In the genomic region with DNA sequence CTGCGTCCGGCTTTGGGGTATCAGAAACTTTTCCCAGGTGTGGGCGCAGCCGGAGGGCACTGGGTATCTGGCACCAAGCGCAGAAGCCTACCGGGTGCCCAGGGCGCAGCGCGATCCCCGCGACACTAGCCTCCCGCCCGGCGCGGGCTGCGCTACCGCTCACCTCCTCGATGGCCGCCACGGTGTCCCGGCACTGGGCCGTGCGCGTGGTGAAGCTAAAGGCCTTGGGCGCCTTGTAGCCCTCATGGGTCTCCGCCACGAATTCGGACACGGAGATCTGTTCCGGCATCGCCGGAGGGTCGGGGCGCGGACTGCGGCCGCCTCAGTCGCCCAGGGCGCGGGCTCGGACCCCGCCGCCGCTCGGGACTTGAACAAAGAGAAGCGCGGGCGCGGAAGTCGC, we compare ENCODE assay signal across 8 mouse cellular contexts.
DNase-seq lines count a peak whose midpoint lies in the region; ATAC-seq and TF ChIP-seq lines count a peak whose summit lies in the region.
"Not testable (repeated sequence)": the region's sequence is repeated elsewhere in the genome, so short reads cannot be mapped to it uniquely, and the experiment has no call there.

No protein-coding gene starts in this region.

- ATAC-seq in embryonic facial prominence, embryonic 13.5 days (ENCODE audit: insufficient number of reproducible peaks, insufficient read depth, low FRiP score, low TSS enrichment, low read depth): not testable (repeated sequence)
- peak; percentile 57; the same call in 1 of the 2 replicates for ATAC-seq in hindbrain, embryonic 13.5 days (ENCODE audit: low FRiP score)
- peak; percentile 73 for ATAC-seq in lung, embryonic 14.5 days (ENCODE audit: insufficient read depth)
- ATAC-seq in neural tube, embryonic 12.5 days (ENCODE audit: low FRiP score, low read depth): peak; percentile 56; the same call in 1 of the 2 replicates

- intact Hi-C loops in heart, adult 2 months (cut with DNase I): not testable (repeated sequence)

- H3K9ac ChIP-seq in embryonic facial prominence, embryonic 13.5 days: peak overlapping the region; percentile 72
- H3K9ac ChIP-seq in heart, adult 2 months (ENCODE audit: low read depth, low read length): not testable (repeated sequence)
- H3K9ac ChIP-seq in hindbrain, embryonic 13.5 days: peak overlapping the region; percentile 69
- H3K9ac ChIP-seq in lung, embryonic 14.5 days: peak overlapping the region; percentile 56
- peak overlapping the region; percentile 57 for H3K9ac ChIP-seq in neural tube, embryonic 12.5 days

- not testable (repeated sequence) for H3K79me2 ChIP-seq in heart, adult 2 months (replicated peaks; ENCODE audit: control insufficient read depth, insufficient read depth, low read length)

- not testable (repeated sequence) for H3K27ac ChIP-seq in embryonic facial prominence, embryonic 13.5 days; heart, adult 2 months; layer of hippocampus, adult 2 months; lung, embryonic 14.5 days (ENCODE audit: low read depth); neural tube, embryonic 12.5 days
- 0 out of 2 replicates have a peak overlapping the region, but pooled peaks have one; percentile 23 for H3K27ac ChIP-seq in hindbrain, embryonic 13.5 days

- peak overlapping the region; percentile 57 for H3K4me2 ChIP-seq in embryonic facial prominence, embryonic 13.5 days
- peak overlapping the region; percentile 51 for H3K4me2 ChIP-seq in hindbrain, embryonic 13.5 days
- H3K4me2 ChIP-seq in lung, embryonic 14.5 days: peak overlapping the region; percentile 47
- peak overlapping the region; percentile 54 for H3K4me2 ChIP-seq in neural tube, embryonic 12.5 days (replicated peaks)

- DNase-seq in R1 (ENCODE audit: low read depth, low spot score): peak; percentile 6
- peak; percentile 2 to 13 for DNase-seq in heart, adult 2 months
- not testable (repeated sequence) for DNase-seq in layer of hippocampus, adult 2 months (ENCODE audit: low spot score in 2 of 2)
- DNase-seq in lung, embryonic 14.5 days: peak; percentile 9
- peak; percentile 2 for DNase-seq in thymus, postnatal 14 days

- H3K9me3 ChIP-seq in embryonic facial prominence, embryonic 13.5 days; hindbrain, embryonic 13.5 days; lung, embryonic 14.5 days (ENCODE audit: low read depth, low read length); neural tube, embryonic 12.5 days: not testable (repeated sequence)

- peak overlapping the region; percentile 54 for H3K4me3 ChIP-seq in embryonic facial prominence, embryonic 13.5 days
- not testable (repeated sequence) for H3K4me3 ChIP-seq in heart, adult 2 months
- H3K4me3 ChIP-seq in hindbrain, embryonic 13.5 days: peak overlapping the region; percentile 48
- H3K4me3 ChIP-seq in layer of hippocampus, adult 2 months: peak overlapping the region; percentile 32; the same call in 1 of the 2 replicates
- H3K4me3 ChIP-seq in lung, embryonic 14.5 days (ENCODE audit: low read depth, low read length): peak overlapping the region; percentile 43
- H3K4me3 ChIP-seq in neural tube, embryonic 12.5 days: peak overlapping the region; percentile 48

- not testable (repeated sequence) for TF ChIP-seq CTCF in heart, adult 2 months (IDR thresholded peaks at IDR 0.05); layer of hippocampus, adult 2 months (conservative IDR thresholded peaks at IDR 0.05); lung, embryonic 14.5 days (IDR thresholded peaks at IDR 0.05; ENCODE audit: low read depth)

- not testable (repeated sequence) for H3K36me3 ChIP-seq in embryonic facial prominence, embryonic 13.5 days; heart, adult 2 months (ENCODE audit: control insufficient read depth, insufficient read depth, low read length); hindbrain, embryonic 13.5 days; lung, embryonic 14.5 days (ENCODE audit: insufficient read depth); neural tube, embryonic 12.5 days

- TF ChIP-seq EP300 in heart, adult 2 months (IDR thresholded peaks at IDR 0.05; ENCODE audit: insufficient read depth, low read depth, low read length): not testable (repeated sequence)

- not testable (repeated sequence) for TF ChIP-seq POLR2A in heart, adult 2 months (IDR thresholded peaks at IDR 0.05; ENCODE audit: insufficient read depth, low read depth, low read length)

- not testable (repeated sequence) for H3K4me1 ChIP-seq in embryonic facial prominence, embryonic 13.5 days; heart, adult 2 months (ENCODE audit: control insufficient read depth, insufficient read depth, low read length); hindbrain, embryonic 13.5 days (replicated peaks); lung, embryonic 14.5 days (ENCODE audit: insufficient read depth); neural tube, embryonic 12.5 days

- H3K27me3 ChIP-seq in embryonic facial prominence, embryonic 13.5 days; heart, adult 2 months (ENCODE audit: control insufficient read depth, insufficient read depth, low read length); hindbrain, embryonic 13.5 days; lung, embryonic 14.5 days (ENCODE audit: insufficient read depth, low read length); neural tube, embryonic 12.5 days (replicated peaks): not testable (repeated sequence)

- under 1% methylated on average over 46 of the region's 50 CpGs for WGBS in embryonic facial prominence, embryonic 13.5 days
- WGBS in heart, adult 2 months: 3% methylated on average over 36 of the region's 50 CpGs
- 1% methylated on average over 44 of the region's 50 CpGs for WGBS in hindbrain, embryonic 13.5 days
- under 1% methylated on average over 36 of the region's 50 CpGs for WGBS in lung, embryonic 14.5 days
- WGBS in neural tube, embryonic 12.5 days: 2% methylated on average over 47 of the region's 50 CpGs
